Mouse (Mus musculus) monocyte, adult 5-6 weeks (primary cell): ENCODE data around the gene Slc6a2. TPM values are rescaled to one million over a fixed set of nuclear protein-coding genes. Genes with fewer than 3 reads are reported as not detected.

Source experiments
- ATAC-seq: fragments of 153-309, 156-312 bp; replicated peaks from 2 replicates; pipeline ENCODE4 v1.8.0; 2017; ENCODE audit warnings: mild to moderate bottlenecking; ENCODE audit not compliant: low TSS enrichment, insufficient number of reproducible peaks, severe bottlenecking, poor library complexity, low FRiP score
- total RNA-seq: library from RNA; stranded (forward); fragments of 200-1000, 200-491, 200-594 nt; gene quantifications from 3 replicates; pipeline ENCODE4 v1.2.3, GENCODE M21; 2017

The Slc6a2 gene
- 0.19 TPM in 1 of 3 replicates, not detected in the others for total RNA-seq

- ATAC-seq = no peak
Measured at GRCm38 (mm10) chr8:92959779-92960178, at the start of gene Slc6a2. TSS of gene Slc6a2 (plus strand) at chr8:92960079.

DNA sequence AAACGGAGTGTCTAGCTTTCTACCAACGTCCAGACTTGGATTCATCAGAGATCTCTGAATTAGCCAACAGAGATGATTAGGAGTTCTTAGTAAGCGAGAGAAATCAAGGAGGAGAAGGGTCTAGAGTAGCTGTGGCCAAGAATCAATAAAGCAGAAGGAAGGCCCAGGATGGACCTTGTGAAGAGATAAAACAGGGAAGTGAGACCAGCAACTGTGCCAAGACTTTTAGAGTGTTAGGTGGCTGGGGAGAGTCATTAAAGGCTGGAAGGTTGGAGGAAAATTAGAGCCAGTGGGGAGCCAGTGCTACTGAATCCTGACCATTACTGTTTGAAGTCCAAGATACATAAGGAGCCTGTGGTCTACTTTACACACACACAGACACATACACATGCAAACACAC, 48.4 kb upstream of the Slc6a2 start:
- no peak for ATAC-seq

DNA sequence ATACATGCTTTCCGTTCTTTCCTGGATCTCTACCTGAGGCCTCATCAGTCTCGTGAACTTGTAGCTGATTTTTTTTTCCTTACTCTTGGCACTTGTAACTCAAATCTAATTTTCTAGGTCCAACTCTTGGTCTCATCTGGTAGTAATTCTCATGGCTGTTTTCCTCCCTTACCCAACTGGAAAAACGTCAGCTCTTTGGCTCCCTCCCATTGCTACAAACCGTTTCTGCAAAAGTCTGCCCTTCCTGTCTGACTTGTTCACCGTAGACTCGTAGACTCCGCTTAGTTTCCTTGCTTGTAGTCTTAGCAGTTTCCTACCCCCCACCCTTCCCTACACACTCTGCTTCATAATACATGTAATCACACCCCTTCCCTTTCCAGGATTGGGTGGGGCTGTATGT, 46.5 kb upstream of the Slc6a2 start:
- no peak for ATAC-seq

GRCm38 (mm10) chr8:92916082-92916481, 43.8 kb upstream of the Slc6a2 start:
- no peak for ATAC-seq

DNA sequence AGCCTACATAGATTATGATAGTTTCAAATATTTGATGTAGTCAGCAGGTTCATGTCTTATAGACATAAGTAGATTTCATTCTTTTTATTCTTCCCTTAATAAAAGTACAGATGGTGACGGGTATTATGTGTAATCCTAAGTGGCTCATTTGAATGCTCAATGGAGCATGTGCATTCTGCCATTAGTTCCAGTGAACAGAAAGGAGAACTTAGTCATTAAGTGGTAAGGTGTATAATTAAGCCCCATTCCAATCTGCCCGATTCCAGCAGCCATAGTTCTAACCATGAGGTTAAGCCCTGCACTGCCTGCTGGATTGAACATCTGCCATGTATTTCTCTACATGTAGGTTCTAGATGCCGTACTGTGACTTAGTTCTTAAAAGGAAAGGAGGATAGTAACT, 38.1 kb upstream of the Slc6a2 start:
- ATAC-seq = no peak

DNA sequence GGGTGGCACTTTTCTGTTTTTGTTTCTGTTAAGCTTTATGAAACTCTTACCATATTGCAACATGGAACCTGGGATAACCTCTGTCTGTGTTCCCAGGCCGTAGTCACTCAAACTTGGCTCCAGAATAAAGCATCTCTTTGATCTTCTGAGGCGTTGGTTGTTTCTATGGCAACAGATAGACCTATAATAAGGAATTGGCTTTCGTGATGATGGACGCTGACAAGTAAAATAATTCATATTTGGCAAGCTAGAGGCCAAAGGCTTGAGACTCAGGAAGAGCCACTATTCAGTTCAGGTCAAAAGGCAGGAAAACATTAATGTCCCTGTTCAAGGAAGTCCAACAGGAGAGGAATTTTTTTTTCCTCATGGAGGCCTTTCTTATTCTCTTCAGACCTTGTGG, 30.9 kb upstream of the Slc6a2 start:
- no peak for ATAC-seq

DNA sequence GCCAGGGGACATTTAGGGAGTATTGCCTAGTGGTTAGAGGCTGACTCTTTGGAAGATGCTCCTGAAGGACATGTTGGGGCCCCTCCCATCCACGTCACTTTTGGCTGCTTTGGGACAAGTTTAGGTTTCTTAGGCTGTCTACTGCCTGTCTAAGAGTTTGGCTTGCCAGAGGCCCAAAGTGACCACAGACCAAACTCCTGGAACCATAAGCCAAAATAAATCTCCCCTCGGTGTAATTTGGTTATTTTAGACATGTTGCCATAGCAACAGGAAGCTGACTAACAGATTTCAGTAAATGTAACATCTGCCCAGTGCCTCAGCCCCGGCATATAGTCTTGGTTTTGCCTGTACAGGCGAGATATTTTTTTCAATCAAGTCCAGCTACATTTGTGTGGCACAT, 21.8 kb upstream of the Slc6a2 start:
- no peak for ATAC-seq

GRCm38 (mm10) chr8:92949071-92949470, 10.8 kb upstream of the Slc6a2 start:
- no peak for ATAC-seq

GRCm38 (mm10) chr8:92950639-92951371, 9.1 kb upstream of the Slc6a2 start:
- no peak for ATAC-seq

GRCm38 (mm10) chr8:92954044-92954443, 5.8 kb upstream of the Slc6a2 start:
- no peak for ATAC-seq

DNA sequence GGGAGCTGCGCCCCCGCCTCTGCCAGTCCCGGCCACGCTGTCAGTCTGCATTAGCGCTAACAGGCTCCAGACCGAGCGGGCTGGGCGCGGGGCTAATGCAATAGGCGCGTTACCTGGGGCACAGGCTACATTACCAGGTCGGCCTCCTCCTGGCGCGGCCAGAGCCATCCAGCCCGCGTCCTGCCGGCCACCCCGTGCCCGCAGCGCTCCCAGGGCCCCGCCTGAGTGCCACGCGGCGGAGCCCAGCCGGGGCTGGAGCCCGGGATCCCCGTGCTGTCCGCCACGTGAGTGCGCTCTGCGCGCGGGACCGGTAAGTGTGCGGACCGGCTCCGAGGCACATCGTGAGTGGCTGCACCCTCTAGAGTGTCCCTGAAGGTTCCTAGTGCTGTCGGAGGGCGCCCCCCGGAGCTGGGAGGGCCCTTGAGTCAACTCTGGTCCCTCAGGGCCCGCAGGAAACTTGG, 602 bp downstream of the Slc6a2 start:
- ATAC-seq = no peak

- ATAC-seq = no peak
Measured at GRCm38 (mm10) chr8:92961088-92961487, 1.2 kb downstream of the Slc6a2 start.

DNA sequence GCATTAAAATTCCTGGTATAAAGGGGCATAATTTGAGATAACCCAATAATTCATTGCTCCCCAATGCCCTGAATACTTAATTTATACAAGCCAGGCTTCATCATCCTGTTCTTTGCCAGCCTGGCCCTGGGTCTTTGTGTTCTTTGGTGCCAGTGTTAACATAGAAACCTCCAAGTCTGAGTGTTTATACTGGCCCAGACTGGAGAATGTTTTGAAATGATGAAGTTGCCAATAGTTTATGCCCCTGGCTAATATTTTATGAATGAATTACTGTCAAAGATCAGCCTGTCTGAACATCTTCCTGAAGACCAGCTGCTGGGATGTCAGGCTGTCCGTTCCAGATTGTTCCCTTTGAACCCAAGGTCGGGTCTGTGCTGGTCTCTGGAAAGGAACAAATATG, 4.7 kb downstream of the Slc6a2 start:
- no peak for ATAC-seq

GRCm38 (mm10) chr8:92972949-92973348, 13.1 kb downstream of the Slc6a2 start:
- no peak for ATAC-seq

DNA sequence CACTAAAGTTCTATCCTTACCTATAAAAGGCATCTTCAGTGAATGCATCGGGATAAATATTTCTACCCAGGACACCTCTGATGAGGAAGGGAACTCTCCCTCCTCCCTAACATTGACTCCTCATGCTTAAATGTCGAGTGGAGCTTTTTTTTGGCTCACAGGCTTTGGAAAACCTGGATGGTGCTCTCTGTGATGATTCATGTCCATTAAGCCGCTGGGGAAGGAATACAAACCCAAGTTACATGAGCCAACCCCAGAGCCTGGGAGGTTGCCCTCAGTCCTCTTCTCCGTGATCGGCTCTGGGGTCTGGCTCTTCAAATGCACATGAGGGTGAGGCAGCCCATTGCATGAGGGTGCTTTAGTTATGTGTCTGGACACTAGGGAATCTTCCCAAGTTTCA, 16.8 kb downstream of the Slc6a2 start:
- ATAC-seq = no peak

DNA sequence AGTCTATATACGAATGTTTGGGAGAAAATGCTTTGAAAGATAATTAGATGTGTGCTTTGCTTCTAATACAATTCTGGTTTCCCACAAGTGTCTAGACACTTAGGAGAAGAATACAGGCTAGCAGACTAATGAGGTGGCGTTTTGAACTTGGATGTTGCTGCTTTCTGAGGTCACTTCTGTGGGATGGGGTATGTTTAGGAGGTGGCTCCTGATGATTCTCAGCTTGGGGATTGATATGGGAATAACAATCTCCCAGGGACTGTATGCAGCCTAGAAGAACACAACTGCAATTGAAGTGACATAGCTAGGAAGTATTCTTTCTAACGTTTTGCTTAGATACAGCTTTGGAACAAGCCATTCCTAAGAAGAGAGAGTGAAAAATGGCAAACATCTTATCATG, 22.6 kb downstream of the Slc6a2 start:
- ATAC-seq = no peak

DNA sequence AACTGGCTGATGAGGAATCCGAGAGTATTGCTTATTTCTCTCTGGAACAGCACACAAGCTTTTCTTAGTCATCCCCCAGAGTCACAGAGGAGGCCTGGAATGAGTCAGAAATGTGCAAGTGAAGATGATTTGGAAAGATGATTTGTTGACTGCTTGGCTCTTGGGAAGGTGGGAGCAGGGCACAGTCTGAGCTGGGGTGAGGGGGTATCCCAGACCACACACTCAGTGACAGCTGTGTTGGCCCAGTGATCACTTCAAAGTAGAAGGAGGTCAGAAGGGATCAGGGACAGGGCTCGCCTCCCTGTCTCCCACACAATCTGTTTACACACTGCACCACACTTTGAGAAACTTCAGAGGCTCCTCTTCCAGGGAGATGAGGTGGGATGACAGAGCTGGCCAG, 24.5 kb downstream of the Slc6a2 start:
- ATAC-seq = no peak

DNA sequence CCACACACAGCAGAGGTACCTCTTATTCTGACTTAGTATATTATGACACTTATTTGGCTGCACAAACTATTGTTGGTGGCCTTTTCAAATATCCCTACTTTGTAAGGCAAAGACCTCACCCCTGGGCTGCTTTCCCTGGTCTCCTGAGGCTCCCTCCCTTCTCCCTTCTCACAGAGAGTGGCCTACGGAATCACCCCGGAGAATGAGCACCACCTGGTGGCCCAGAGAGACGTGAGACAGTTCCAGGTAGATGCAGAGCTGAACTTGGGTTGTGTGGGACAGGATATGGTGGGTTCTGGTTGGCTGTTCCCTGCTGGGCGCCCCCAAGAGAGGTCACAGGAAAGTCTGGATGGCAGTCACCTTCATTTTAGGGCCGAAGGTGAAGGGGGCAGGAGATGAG, 37.0 kb downstream of the Slc6a2 start:
- no peak for ATAC-seq

GRCm38 (mm10) chr8:92998600-92998999, 38.7 kb downstream of the Slc6a2 start:
- ATAC-seq = no peak

GRCm38 (mm10) chr8:93010286-93010685, 50.4 kb downstream of the Slc6a2 start:
- ATAC-seq = no peak

- ATAC-seq = peak; percentile 68; the same call in 1 of the 2 replicates
Measured at GRCm38 (mm10) chr8:93011439-93011838, 51.6 kb downstream of the Slc6a2 start.
